Mouse (Mus musculus) limb, embryonic 14.5 days (tissue): ENCODE results near the gene Sigirr. TPM values are rescaled to one million over a fixed set of nuclear protein-coding genes. Genes with fewer than 3 reads are reported as not detected.

Experiments used
- ATAC-seq: fragments of 200-750 bp; cut with Nextera tagmentation; 2 replicates; pipeline ENCODE4 v1.8.0; 2017; ENCODE audit warnings: low read depth, moderate number of reproducible peaks, moderate TSS enrichment; ENCODE audit not compliant: low FRiP score
- DNase-seq: peaks from one replicate; pipeline ENCODE4 v3.0.0-alpha.2; 2015; ENCODE audit warnings: low spot score
- H3K27ac ChIP-seq: fragments of 300-500 bp; sonication (generic); replicated peaks from 2 replicates; pipeline ENCODE4 v1.5.1; 2014; ENCODE audit warnings: low read depth, mild to moderate bottlenecking, low read length, moderate library complexity, mixed read lengths
- H3K27me3 ChIP-seq: fragments of 300-500 bp; sonication (generic); 2 replicates; pipeline ENCODE4 v1.6.1; 2014; ENCODE audit warnings: low read length, mixed read lengths; ENCODE audit not compliant: control insufficient read depth, insufficient read depth
- H3K36me3 ChIP-seq: fragments of 300-500 bp; sonication (generic); 2 replicates; pipeline ENCODE4 v1.6.1; 2014; ENCODE audit warnings: mild to moderate bottlenecking, low read length, moderate library complexity, mixed read lengths; ENCODE audit not compliant: control insufficient read depth, insufficient read depth
- H3K4me1 ChIP-seq: fragments of 300-500 bp; sonication (generic); 2 replicates; pipeline ENCODE4 v1.6.1; 2014; ENCODE audit warnings: antibody characterized with exemption, low read length, mixed read lengths; ENCODE audit not compliant: control insufficient read depth, insufficient read depth
- H3K4me2 ChIP-seq: fragments of 300-500 bp; sonication (generic); replicated peaks from 2 replicates; pipeline ENCODE4 v1.6.1; 2014; ENCODE audit warnings: low read depth, mild to moderate bottlenecking, low read length, moderate library complexity; ENCODE audit not compliant: severe bottlenecking
- H3K4me3 ChIP-seq: fragments of 300-500 bp; sonication (generic); replicated peaks from 2 replicates; pipeline ENCODE4 v1.5.1; 2014; ENCODE audit warnings: low read length
- H3K9ac ChIP-seq: fragments of 300-500 bp; sonication (generic); 2 replicates; pipeline ENCODE4 v1.6.1; 2014; ENCODE audit warnings: mild to moderate bottlenecking, low read depth, low read length, moderate library complexity; ENCODE audit not compliant: severe bottlenecking
- H3K9me3 ChIP-seq: fragments of 300-500 bp; sonication (generic); 2 replicates; pipeline ENCODE4 v1.6.1; 2016; ENCODE audit warnings: low read length; ENCODE audit not compliant: control insufficient read depth
- POLR2A ChIP-seq: fragments of 200-500 bp; IDR thresholded peaks from 2 replicates; pipeline ENCODE4 v1.8.0; 2012; ENCODE audit warnings: inconsistent platforms, mild to moderate bottlenecking, moderate library complexity, borderline replicate concordance; ENCODE audit not compliant: insufficient read depth, insufficient read length; ENCODE audit errors: extremely low read depth
- WGBS: fragments of 180-500 bp; shearing (Covaris S2); extraction: QIAGEN DNeasy Blood & Tissue Kit; methylation state at CpG from one replicate; pipeline ENCODE4 v1.1.7; 2014; 5-methylcytosine and 5-hydroxymethylcytosine counted together
- polyA plus RNA-seq, 2 experiments: library from polyadenylated mRNA; depleted of rRNA in 1 of 2; stranded (reverse) in 1 of 2; unstranded in 1 of 2; fragments of >200 nt; fragmentation: Nextera tagmentation in 1 of 2; extraction: Ambion mirVana in 1 of 2; gene quantifications; 2 replicates each; pipeline versions ENCODE4 v1.2.1 to v1.2.3; 2012 to 2014

Gene Sigirr
- polyA plus RNA-seq, 2 experiments: 2.7 to 3.1 TPM

DNA sequence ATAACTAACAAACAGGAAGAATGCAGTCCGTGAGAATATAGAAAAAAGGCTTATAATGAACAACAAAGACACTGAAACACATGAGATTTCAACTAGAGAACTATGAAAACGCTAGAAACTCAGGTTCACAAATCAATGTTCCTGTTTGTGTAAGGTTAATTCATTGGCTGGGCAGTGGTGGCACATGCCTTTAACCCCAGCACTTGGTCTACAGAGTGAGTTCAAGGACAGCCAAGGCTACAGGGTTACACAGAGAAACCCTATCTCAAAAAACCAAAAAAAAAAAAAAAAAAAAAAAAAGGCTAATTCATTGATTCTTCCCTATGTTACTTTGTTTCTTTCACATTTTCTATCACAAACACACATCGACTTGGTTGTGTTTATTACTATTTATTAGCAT, 20.2 kb upstream of the Sigirr start:
- Histone ChIP-seq H3K9ac (no peak overlapping the region), H3K27me3 (no peaks in the 10 kb centered on the region), H3K27ac (no peak overlapping the region), H3K4me2 (no peak overlapping the region), H3K36me3 (no peaks in the 10 kb centered on the region), H3K4me3 (no peak overlapping the region), H3K4me1 (peaks cover 3% of the 10 kb centered on the region; the same call in 1 of the 2 replicates), H3K9me3 (no peaks in the 10 kb centered on the region)
- no peak for TF ChIP-seq POLR2A
- no peak for ATAC-seq
- no peak for DNase-seq
- 81% methylated on average over 3 of the region's 3 CpGs for WGBS

DNA sequence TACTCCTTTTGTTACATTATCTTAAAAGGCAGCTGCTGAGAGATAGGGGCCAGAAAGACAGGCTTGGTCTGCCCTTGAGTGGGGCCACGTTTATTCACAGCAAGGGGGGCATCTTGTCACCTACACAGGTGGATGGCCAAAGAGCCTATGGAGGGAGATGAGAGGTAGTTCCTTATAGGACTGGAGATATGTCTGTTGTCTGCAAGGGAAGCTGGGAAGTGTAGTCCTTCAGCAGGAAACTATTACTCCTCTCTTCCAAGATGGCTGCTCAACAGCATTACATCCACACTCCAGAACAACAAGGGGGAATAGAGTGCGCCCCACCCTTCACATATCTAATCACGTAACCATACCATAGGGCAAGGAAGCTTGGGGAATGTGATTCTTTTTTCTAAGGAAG, 19.1 kb upstream of the Sigirr start:
- DNase-seq: no peak
- 68% methylated on average over 3 of the region's 3 CpGs for WGBS
- ATAC-seq: no peak
- peaks cover 3% of the 10 kb centered on the region; the same call in 1 of the 2 replicates for H3K4me1 ChIP-seq
- no peak overlapping the region for H3K4me2 ChIP-seq
- H3K4me3 ChIP-seq: no peak overlapping the region
- no peak overlapping the region for H3K9ac ChIP-seq
- H3K9me3 ChIP-seq: no peaks in the 10 kb centered on the region
- H3K36me3 ChIP-seq: no peaks in the 10 kb centered on the region
- no peaks in the 10 kb centered on the region for H3K27me3 ChIP-seq
- no peak overlapping the region for H3K27ac ChIP-seq
- TF ChIP-seq POLR2A: no peak

DNA sequence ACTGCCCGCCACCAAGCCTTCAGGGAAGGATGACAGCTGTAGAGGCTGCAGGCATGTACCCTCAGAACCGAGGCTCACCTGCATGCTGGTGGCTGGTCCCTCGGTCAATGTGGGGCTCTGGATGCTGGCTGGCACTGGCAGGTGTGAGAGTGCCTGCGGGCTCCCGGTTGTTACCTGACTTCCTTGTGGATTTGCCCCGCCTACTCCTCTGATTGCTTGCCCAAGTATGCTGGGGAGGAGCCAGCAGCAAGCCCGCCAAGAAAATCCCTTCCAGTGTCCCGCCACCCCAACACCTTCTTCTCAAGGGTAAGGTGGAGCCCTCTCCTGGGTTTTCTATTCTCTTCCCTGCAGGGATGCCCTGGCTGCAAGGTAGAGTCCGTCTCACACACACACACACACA, 17.3 kb upstream of the Sigirr start, which contains the start of gene Ano9:
Ano9 (minus strand) TSS at position 171 of the 400 bp plus-strand sequence.
- Histone ChIP-seq H3K36me3 (no peaks in the 10 kb centered on the region), H3K4me3 (no peak within 1 kb of the TSS), H3K4me1 (no peaks in the 10 kb centered on the region), H3K27ac (no peak within 1 kb of the TSS), H3K9me3 (no peaks in the 10 kb centered on the region), H3K4me2 (peak within 1 kb of the TSS; percentile 20; the same call in 1 of the 2 replicates), H3K27me3 (no peaks in the 10 kb centered on the region), H3K9ac (no peak within 1 kb of the TSS)
- ATAC-seq: no peak
- TF ChIP-seq POLR2A: no peak
- DNase-seq: no peak
- 9% methylated on average over 9 of the region's 9 CpGs for WGBS

DNA sequence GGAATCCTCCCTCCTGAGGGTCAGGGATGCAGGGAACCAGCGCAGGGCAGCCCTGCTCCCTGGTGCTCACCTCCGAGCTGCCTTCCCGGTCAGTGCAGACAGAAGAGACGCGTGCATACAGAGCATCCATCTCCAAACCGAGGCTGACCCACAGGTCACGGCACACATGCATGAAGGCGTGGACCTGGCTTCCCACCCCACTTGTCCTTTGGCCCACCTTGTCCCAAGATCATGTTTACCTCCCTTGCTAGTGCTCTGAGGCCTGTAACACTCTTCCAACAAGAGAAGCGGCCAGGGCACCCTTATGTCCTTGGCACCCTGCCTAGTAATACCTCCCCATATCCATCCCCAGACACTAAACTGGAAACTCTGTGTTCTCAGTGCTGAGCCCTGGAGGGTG, 15.5 kb upstream of the Sigirr start:
- Histone ChIP-seq H3K9me3 (no peaks in the 10 kb centered on the region), H3K27me3 (no peaks in the 10 kb centered on the region), H3K4me1 (no peaks in the 10 kb centered on the region), H3K9ac (no peak overlapping the region), H3K4me3 (no peak overlapping the region), H3K4me2 (no peak overlapping the region), H3K27ac (no peak overlapping the region), H3K36me3 (no peaks in the 10 kb centered on the region)
- TF ChIP-seq POLR2A: no peak
- ATAC-seq (no peak), DNase-seq (no peak)
- WGBS: 89% methylated on average over 9 of the region's 9 CpGs

DNA sequence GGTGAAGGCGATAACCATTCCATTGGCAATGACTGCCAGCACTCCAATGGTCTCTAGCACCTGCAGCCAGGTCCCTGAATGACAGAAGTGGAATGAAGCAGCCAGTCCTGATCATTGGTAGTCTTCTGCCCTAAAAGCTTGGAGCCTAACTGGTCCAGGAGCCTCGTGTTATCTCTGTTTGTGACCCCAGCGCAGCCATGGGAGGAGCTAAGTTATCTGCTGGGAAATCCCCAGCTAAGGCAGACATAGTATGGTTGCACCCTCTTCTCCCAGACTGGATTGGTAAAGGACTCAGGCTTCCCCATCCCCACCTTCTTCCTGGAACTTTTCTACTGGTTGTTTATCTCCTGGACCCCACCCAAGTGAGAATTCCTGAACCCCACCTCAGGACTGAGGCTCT, 2.8 kb upstream of the Sigirr start:
- no peak overlapping the region for H3K9ac ChIP-seq
- ATAC-seq (no peak), DNase-seq (no peak)
- H3K27me3 ChIP-seq: peaks cover 31% of the 10 kb centered on the region; the same call in 1 of the 2 replicates
- no peak overlapping the region for H3K4me3 ChIP-seq
- no peak overlapping the region for H3K27ac ChIP-seq
- no peak overlapping the region for H3K4me2 ChIP-seq
- no peaks in the 10 kb centered on the region for H3K9me3 ChIP-seq
- no peaks in the 10 kb centered on the region for H3K36me3 ChIP-seq
- H3K4me1 ChIP-seq: no peaks in the 10 kb centered on the region
- no peak for TF ChIP-seq POLR2A
- WGBS: 65% methylated on average over 3 of the region's 3 CpGs

DNA sequence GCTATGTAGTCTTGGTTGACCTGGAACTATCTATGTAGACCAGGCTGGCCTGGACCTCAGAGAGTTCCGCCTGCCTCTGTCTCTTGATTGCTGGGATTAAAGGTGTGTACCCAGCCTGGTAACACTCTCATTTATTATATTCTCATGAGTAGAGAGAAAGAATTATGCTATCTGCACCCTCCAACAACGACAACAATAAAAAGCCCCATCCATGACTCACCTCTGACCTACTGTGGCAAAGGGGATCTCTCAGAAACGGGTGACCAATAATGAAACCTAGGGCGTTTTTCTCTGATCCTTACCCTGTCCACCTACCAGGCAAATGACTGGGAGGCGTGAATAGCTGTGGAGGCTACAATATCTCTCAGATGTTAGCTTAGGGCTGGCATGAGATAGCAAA, 3.2 kb downstream of the Sigirr start:
- no peaks in the 10 kb centered on the region for H3K9me3 ChIP-seq
- no peak overlapping the region for H3K27ac ChIP-seq
- no peak overlapping the region for H3K4me3 ChIP-seq
- H3K4me2 ChIP-seq: no peak overlapping the region
- no peaks in the 10 kb centered on the region for H3K36me3 ChIP-seq
- no peak overlapping the region for H3K9ac ChIP-seq
- no peak for DNase-seq
- 79% methylated on average over 5 of the region's 5 CpGs for WGBS
- peaks cover 31% of the 10 kb centered on the region; the same call in 1 of the 2 replicates for H3K27me3 ChIP-seq
- ATAC-seq: no peak
- H3K4me1 ChIP-seq: no peaks in the 10 kb centered on the region
- TF ChIP-seq POLR2A: no peak
